Mouse (Mus musculus) liver, embryonic 11.5 days (tissue): ENCODE results near the gene Pknox2. TPM values are rescaled to one million over a fixed set of nuclear protein-coding genes. Genes with fewer than 3 reads are reported as not detected.

Experiments
- ATAC-seq: fragments of 200-750 bp; cut with Nextera tagmentation; replicated peaks from 2 replicates; pipeline ENCODE4 v1.8.0; 2017; ENCODE audit warnings: moderate number of reproducible peaks, mild to moderate bottlenecking, moderate TSS enrichment, moderate library complexity; ENCODE audit not compliant: low FRiP score
- DNase-seq: peaks from one replicate; pipeline ENCODE4 v3.0.0-alpha.2; 2017; ENCODE audit warnings: low spot score
- H3K27ac ChIP-seq: fragments of 300-500 bp; sonication (generic); 2 replicates; pipeline ENCODE4 v1.5.1; 2014; ENCODE audit warnings: mild to moderate bottlenecking, low read depth, low read length, control low read depth
- H3K27me3 ChIP-seq: fragments of 300-500 bp; sonication (generic); replicated peaks from 2 replicates; pipeline ENCODE4 v1.6.1; 2014; ENCODE audit warnings: low read length, mixed read lengths; ENCODE audit not compliant: control insufficient read depth, insufficient read depth
- H3K36me3 ChIP-seq: fragments of 300-500 bp; sonication (generic); 2 replicates; pipeline ENCODE4 v1.6.1; 2014; ENCODE audit warnings: mild to moderate bottlenecking, low read length, moderate library complexity, mixed read lengths; ENCODE audit not compliant: control insufficient read depth, insufficient read depth
- H3K4me1 ChIP-seq: fragments of 300-500 bp; sonication (generic); replicated peaks from 2 replicates; pipeline ENCODE4 v1.6.1; 2014; ENCODE audit warnings: low read length, mixed read lengths; ENCODE audit not compliant: control insufficient read depth, insufficient read depth
- H3K4me2 ChIP-seq: fragments of 300-500 bp; sonication (generic); 2 replicates; pipeline ENCODE4 v1.6.1; 2014; ENCODE audit warnings: mild to moderate bottlenecking, control low read depth, moderate library complexity
- H3K4me3 ChIP-seq: fragments of 300-500 bp; sonication (generic); 2 replicates; pipeline ENCODE4 v1.5.1; 2014; ENCODE audit warnings: low read depth, low read length, control low read depth
- H3K9ac ChIP-seq: fragments of 300-500 bp; sonication (generic); 2 replicates; pipeline ENCODE4 v1.6.1; 2014; ENCODE audit warnings: low read depth, low read length, control low read depth
- H3K9me3 ChIP-seq: fragments of 300-500 bp; sonication (generic); 2 replicates; pipeline ENCODE4 v1.6.1; 2016; ENCODE audit warnings: low read length, inconsistent platforms, mixed read lengths; ENCODE audit not compliant: control insufficient read depth
- WGBS: fragments of 180-500 bp; shearing (Covaris S2); extraction: QIAGEN DNeasy Blood & Tissue Kit; methylation state at CpG from one replicate; pipeline ENCODE4 v1.1.7; 2014; 5-methylcytosine and 5-hydroxymethylcytosine counted together
- polyA plus RNA-seq: library from polyadenylated mRNA; unstranded; fragments of >200 nt; fragmentation: Nextera tagmentation; extraction: Ambion mirVana; gene quantifications from 2 replicates; pipeline ENCODE4 v1.2.1, GENCODE M21; 2014

The Pknox2 gene
- polyA plus RNA-seq, 1 experiment from 2014 or later, result 2.9 TPM

DNA sequence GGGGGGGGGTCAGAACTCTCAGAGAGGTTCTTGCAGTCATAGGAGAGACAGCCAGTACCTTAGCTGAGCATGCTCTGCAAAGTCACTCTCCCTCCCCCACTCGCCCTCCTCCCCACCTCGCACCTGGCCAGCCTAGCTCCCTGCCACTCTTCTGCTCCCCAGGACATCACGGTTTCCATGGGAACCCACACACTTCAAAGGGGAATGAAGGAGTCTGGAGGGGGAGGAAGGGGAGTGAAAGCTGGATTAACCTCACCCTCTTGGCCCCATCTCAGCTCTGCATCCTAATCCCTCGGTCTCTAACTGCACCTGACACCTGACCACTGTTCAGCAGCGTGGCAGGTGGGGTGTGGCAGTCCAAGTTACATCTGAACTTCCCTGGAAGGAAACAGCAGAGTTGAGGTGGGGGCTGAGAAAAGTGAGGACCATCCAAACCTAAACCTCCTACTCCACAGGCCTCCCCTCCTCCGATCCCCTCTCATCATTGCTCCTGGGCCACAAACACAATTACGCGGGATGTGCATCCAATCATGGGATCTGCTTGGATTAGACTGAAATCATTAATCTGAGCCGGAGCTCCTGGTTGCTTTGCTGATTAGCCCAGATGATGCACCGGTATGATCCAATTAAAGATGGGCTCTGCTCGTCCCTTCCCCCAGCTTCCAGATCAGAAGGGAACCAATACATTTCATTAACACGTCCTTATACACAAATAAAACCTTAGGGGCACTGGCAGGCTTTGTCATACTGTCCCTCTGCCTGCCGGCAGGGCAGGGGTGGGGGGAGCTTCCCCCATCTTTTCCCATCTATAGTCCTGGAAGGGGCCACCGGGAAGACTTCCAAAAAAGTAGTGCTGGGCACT is 196.7 kb downstream of the Pknox2 start:
- no peaks in the 10 kb centered on the region for H3K36me3 ChIP-seq
- H3K27ac ChIP-seq, result no peak overlapping the region
- DNase-seq (no peak), ATAC-seq (no peak)
- H3K9me3 ChIP-seq, result no peaks in the 10 kb centered on the region
- no peaks in the 10 kb centered on the region for H3K27me3 ChIP-seq
- no peak overlapping the region for H3K4me2 ChIP-seq
- no peak overlapping the region for H3K4me3 ChIP-seq
- no peaks in the 10 kb centered on the region for H3K4me1 ChIP-seq
- H3K9ac ChIP-seq, result no peak overlapping the region
- 31% methylated on average over 14 of the region's 14 CpGs for WGBS

DNA sequence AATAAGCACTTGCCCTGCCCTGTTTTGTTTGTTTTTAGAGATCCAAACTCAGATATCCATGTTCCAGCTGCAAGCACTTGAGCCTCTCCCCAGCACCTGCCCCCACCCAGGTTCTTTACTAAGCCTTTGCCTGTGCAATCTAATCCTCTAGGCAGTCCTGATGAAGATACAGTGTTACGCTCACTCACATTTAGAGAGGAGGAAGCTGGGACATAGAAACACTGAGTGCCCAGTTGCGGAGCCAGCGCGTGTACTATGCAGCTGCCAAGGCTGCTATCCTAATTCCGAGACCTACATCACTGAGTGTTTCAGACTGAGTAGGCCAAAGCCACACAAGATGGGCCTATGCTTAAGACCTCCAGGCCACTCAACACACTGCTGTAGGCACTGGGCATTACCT is 199.0 kb downstream of the Pknox2 start:
- Histone ChIP-seq H3K9me3 (no peaks in the 10 kb centered on the region), H3K4me3 (no peak overlapping the region), H3K27ac (no peak overlapping the region), H3K4me2 (no peak overlapping the region), H3K36me3 (no peaks in the 10 kb centered on the region), H3K4me1 (no peaks in the 10 kb centered on the region), H3K27me3 (no peaks in the 10 kb centered on the region), H3K9ac (no peak overlapping the region)
- 88% methylated on average over 5 of the region's 5 CpGs for WGBS
- ATAC-seq (no peak), DNase-seq (no peak)

DNA sequence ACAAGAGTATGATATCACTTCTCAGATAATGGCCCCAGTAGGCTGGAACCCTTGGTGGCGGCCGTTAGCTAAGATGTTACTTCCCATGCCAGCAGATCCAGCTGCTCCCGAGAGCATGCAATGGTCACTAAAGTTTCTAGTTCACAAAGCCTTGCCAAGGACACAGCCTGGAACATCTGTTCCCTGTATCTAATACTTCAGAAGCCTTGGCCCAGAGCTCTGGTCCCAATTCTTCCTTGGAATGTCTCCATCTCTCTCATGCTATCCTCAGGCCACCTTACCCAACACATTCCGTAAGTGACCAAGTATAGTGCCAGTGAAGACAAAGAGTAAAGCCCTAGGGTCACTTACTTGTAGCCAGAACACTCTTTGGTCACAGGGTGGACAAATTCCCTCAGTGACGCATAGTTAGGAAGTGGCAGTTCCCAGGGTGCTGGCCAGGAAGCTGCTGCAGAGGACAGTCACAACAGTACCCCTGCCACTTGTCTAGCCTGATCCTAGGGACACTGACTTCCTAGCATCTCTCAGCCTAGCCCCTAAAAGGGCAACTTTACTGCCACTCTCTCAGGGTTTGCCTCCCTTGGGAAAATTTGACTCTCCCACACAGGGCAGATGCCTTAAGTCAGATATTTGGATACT is 200.0 kb downstream of the Pknox2 start:
- Histone ChIP-seq H3K4me3 (no peak overlapping the region), H3K9me3 (no peaks in the 10 kb centered on the region), H3K27me3 (no peaks in the 10 kb centered on the region), H3K36me3 (no peaks in the 10 kb centered on the region), H3K27ac (no peak overlapping the region), H3K4me1 (no peaks in the 10 kb centered on the region), H3K9ac (no peak overlapping the region), H3K4me2 (no peak overlapping the region)
- ATAC-seq (no peak), DNase-seq (no peak)
- 74% methylated on average over 5 of the region's 5 CpGs for WGBS

DNA sequence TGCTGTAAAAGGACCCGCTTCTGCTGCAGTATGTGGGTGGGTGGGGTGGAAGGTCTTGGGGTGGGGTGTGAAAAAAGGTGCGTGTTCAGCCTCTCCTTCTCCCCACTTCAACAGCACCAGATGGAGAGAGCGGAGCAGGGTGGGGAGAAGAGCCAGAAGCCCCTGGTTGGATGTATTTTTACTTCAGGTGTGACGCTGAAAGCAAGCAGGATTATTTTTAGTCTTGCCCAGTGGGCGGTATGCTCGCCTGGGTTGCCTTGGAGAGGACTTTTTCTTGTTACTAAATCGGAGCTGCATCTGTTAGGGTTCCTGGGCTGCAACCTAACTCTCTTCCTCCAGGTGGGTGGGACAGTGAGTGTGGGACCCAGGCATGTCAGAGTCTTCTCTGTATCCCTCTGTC is 202.4 kb downstream of the Pknox2 start:
- no peaks in the 10 kb centered on the region for H3K36me3 ChIP-seq
- no peak overlapping the region for H3K9ac ChIP-seq
- no peaks in the 10 kb centered on the region for H3K4me1 ChIP-seq
- ATAC-seq, result no peak
- no peak overlapping the region for H3K4me2 ChIP-seq
- WGBS, result 60% methylated on average over 7 of the region's 7 CpGs
- DNase-seq, result no peak
- no peak overlapping the region for H3K27ac ChIP-seq
- no peak overlapping the region for H3K4me3 ChIP-seq
- no peaks in the 10 kb centered on the region for H3K9me3 ChIP-seq
- H3K27me3 ChIP-seq, result no peaks in the 10 kb centered on the region; the same call in 1 of the 2 replicates

DNA sequence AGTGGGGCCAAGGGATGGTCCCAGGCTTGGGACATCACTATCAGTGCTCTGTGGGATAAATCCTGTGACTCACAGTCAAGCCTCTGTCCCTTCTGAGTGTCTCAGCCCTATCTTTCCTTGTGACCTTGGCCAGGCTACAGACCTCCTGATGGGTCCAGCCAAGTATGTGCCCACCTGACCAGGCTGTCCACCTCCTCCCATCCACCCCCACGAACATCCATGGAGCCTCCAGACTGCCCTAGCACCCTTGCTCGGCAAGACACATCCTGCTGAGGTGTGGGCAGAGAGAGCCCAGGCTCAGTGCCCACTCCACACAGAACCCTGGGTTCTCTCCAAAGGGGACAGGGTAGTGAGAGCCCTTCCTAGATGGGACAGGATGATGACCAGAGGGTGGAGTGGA is 204.6 kb downstream of the Pknox2 start:
- DNase-seq, result no peak
- H3K27me3 ChIP-seq, result no peaks in the 10 kb centered on the region; the same call in 1 of the 2 replicates
- no peaks in the 10 kb centered on the region for H3K4me1 ChIP-seq
- H3K9ac ChIP-seq, result no peak overlapping the region
- H3K4me3 ChIP-seq, result no peak overlapping the region
- H3K4me2 ChIP-seq, result no peak overlapping the region
- no peaks in the 10 kb centered on the region for H3K9me3 ChIP-seq
- no peak for ATAC-seq
- no peak overlapping the region for H3K27ac ChIP-seq
- H3K36me3 ChIP-seq, result no peaks in the 10 kb centered on the region
- WGBS, result 88% methylated on average over 2 of the region's 2 CpGs

DNA sequence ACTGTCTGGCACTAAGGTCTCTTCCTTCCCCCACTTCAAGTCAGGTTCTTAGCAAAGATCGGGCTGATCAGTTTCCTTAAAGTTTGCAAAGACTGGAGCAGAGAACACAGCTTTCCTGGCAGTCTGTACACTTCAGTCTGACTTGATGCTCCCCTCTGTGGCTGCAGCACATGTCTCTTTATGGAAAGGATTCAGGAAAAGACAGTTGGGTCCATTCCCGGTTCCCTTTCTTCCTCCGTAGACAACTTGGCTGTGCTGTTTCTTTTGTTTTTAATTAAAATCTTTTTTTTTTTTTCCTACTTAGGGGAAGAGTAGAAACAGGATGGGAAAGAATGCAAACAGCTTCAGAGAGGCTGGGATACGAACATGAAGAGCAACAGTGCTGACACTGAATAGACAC is 205.1 kb downstream of the Pknox2 start:
- Histone ChIP-seq H3K4me2 (no peak overlapping the region), H3K4me3 (no peak overlapping the region), H3K27me3 (no peaks in the 10 kb centered on the region; the same call in 1 of the 2 replicates), H3K4me1 (no peaks in the 10 kb centered on the region), H3K36me3 (no peaks in the 10 kb centered on the region), H3K27ac (no peak overlapping the region), H3K9me3 (no peaks in the 10 kb centered on the region), H3K9ac (no peak overlapping the region)
- 73% methylated on average over 4 of the region's 4 CpGs for WGBS
- no peak for ATAC-seq
- no peak for DNase-seq

DNA sequence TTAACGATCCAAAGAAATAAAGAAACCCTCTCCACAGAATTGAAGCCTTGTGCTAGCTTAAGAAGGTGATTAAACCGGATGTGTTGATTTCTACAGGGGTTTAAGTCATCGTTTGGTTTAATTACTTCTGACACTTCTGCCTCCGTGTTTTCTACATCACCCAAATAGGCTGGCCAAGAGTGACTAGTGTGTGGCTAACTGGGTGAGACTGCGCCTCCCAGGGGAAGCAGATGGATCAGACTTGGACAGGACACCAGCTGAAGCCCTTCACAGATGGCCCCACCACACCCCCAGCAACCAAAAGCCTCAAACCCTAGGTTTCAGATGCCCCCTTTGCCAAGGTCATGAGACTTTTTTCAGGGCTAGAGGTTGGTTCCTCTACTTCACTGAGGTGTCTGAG is 205.6 kb downstream of the Pknox2 start:
- Histone ChIP-seq H3K9me3 (no peaks in the 10 kb centered on the region), H3K4me3 (no peak overlapping the region), H3K4me2 (no peak overlapping the region), H3K9ac (no peak overlapping the region), H3K4me1 (no peaks in the 10 kb centered on the region), H3K27me3 (no peaks in the 10 kb centered on the region; the same call in 1 of the 2 replicates), H3K36me3 (no peaks in the 10 kb centered on the region), H3K27ac (no peak overlapping the region)
- no peak for DNase-seq
- ATAC-seq, result no peak
- 24% methylated on average over 5 of the region's 5 CpGs for WGBS

DNA sequence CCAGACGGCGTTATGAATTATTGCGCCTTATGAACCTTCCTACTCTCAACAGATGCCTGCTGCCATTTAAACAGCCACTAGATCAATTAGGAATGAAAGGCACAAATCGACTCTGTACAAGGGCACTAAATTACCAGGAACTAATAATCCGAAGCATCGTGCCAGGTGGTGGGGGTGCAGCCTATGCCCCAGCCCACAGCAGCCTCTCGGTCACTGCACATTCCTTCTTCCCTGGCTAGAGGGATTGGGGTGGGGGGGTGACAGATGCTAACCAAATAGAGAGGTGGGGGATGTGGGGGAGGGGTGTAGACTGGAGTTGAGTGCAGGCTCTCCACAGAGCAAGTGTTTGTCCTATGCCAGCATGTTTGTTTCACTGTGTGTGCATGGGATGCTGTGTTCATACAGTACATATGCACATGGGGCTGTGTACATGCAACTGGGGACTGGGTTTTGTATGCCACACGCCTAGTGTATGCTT is 208.6 kb downstream of the Pknox2 start:
- no peaks in the 10 kb centered on the region; the same call in 1 of the 2 replicates for H3K27me3 ChIP-seq
- no peak overlapping the region for H3K9ac ChIP-seq
- H3K4me1 ChIP-seq, result no peaks in the 10 kb centered on the region
- H3K4me2 ChIP-seq, result no peak overlapping the region
- no peaks in the 10 kb centered on the region for H3K36me3 ChIP-seq
- WGBS, result 66% methylated on average over 8 of the region's 8 CpGs
- no peak overlapping the region for H3K4me3 ChIP-seq
- DNase-seq, result no peak
- no peak for ATAC-seq
- H3K27ac ChIP-seq, result no peak overlapping the region
- no peaks in the 10 kb centered on the region for H3K9me3 ChIP-seq
